Mouse (Mus musculus) large intestine, adult 2 months (tissue): ENCODE measurements around the gene Miga1. TPM values are rescaled to one million over a fixed set of nuclear protein-coding genes. Genes with fewer than 3 reads are reported as not detected.

Experiments used
- DNase-seq: peaks from one replicate; pipeline ENCODE4 v3.0.0-alpha.2; 2012; ENCODE audit warnings: low read depth, low spot score
- WGBS: fragments of 180-500 bp; shearing (Covaris S2); methylation state at CpG from one replicate; pipeline ENCODE4 v1.1.7; 2018; 5-methylcytosine and 5-hydroxymethylcytosine counted together
- polyA plus RNA-seq: library from polyadenylated mRNA; depleted of rRNA; stranded (reverse); fragments of >200 nt; gene quantifications from 2 replicates; pipeline ENCODE4 v1.2.3, GENCODE M21; 2012; rRNA removed

The Miga1 gene
- polyA plus RNA-seq = 4.3 and 6.0 TPM in 2 replicates

GRCm38 (mm10) chr3:152339862-152340557, at the start of gene Miga1:
TSS of gene Miga1 (minus strand) at chr3:152340407.
- 1% methylated on average over 54 of the region's 54 CpGs for WGBS
- no peak for DNase-seq

GRCm38 (mm10) chr3:152384106-152384505, 43.9 kb upstream of the Miga1 start:
- 79% methylated on average over 11 of the region's 11 CpGs for WGBS
- no peak for DNase-seq

- 73% methylated on average over 4 of the region's 4 CpGs for WGBS
- DNase-seq = no peak
Measured at GRCm38 (mm10) chr3:152376063-152376462, 35.9 kb upstream of the Miga1 start.

GRCm38 (mm10) chr3:152364181-152364580, 24.0 kb upstream of the Miga1 start:
- 88% methylated on average over 2 of the region's 2 CpGs for WGBS
- DNase-seq = no peak

GRCm38 (mm10) chr3:152359151-152359550, 18.9 kb upstream of the Miga1 start:
- WGBS = 86% methylated on average over 7 of the region's 7 CpGs

GRCm38 (mm10) chr3:152356751-152357150, 16.5 kb upstream of the Miga1 start:
- WGBS = 91% methylated on average over 9 of the region's 9 CpGs
- no peak for DNase-seq

More at GRCm38 (mm10) chr3:152359151-152359550, 18.9 kb upstream of the Miga1 start:
- no peak for DNase-seq

- WGBS = 22% methylated on average over 5 of the region's 5 CpGs
- no peak for DNase-seq
Measured at GRCm38 (mm10) chr3:152355361-152355760, 15.2 kb upstream of the Miga1 start.

- DNase-seq = no peak
- 62% methylated on average over 10 of the region's 10 CpGs for WGBS
Measured at GRCm38 (mm10) chr3:152353434-152354177, 13.4 kb upstream of the Miga1 start.

- 30% methylated on average over 4 of the region's 4 CpGs for WGBS
- DNase-seq = no peak
Measured at GRCm38 (mm10) chr3:152352289-152352688, 12.1 kb upstream of the Miga1 start.

GRCm38 (mm10) chr3:152350966-152351365, 10.8 kb upstream of the Miga1 start:
- DNase-seq = no peak
- WGBS = 40% methylated on average over 5 of the region's 5 CpGs

- no peak for DNase-seq
- 36% methylated on average over 3 of the region's 3 CpGs for WGBS
Measured at GRCm38 (mm10) chr3:152350431-152350830, 10.2 kb upstream of the Miga1 start.

GRCm38 (mm10) chr3:152348011-152348830, 8.0 kb upstream of the Miga1 start:
- no peak for DNase-seq

GRCm38 (mm10) chr3:152347227-152347626, 7.0 kb upstream of the Miga1 start:
- no peak for DNase-seq

More at GRCm38 (mm10) chr3:152348011-152348830, 8.0 kb upstream of the Miga1 start:
- whole genome bisulfite sequencing = 84% methylated on average over 10 of the region's 10 CpGs

GRCm38 (mm10) chr3:152346633-152347141, 6.5 kb upstream of the Miga1 start:
- WGBS = under 1% methylated on average over 54 of the region's 54 CpGs

More at GRCm38 (mm10) chr3:152347227-152347626, 7.0 kb upstream of the Miga1 start:
- WGBS = 25% methylated on average over 3 of the region's 3 CpGs

GRCm38 (mm10) chr3:152345732-152346632, 5.8 kb upstream of the Miga1 start, which contains the start of gene Usp33:
TSS of gene Usp33 (plus strand) at chr3:152346478.
- no peak for DNase-seq
- 7% methylated on average over 43 of the region's 44 CpGs for WGBS

More at GRCm38 (mm10) chr3:152346633-152347141, 6.5 kb upstream of the Miga1 start:
- DNase-seq = no peak

- no peak for DNase-seq
- WGBS = 89% methylated on average over 15 of the region's 15 CpGs
Measured at GRCm38 (mm10) chr3:152342961-152343517, 2.8 kb upstream of the Miga1 start.

- WGBS = 87% methylated on average over 8 of the region's 8 CpGs
- no peak for DNase-seq
Measured at GRCm38 (mm10) chr3:152336085-152336484, 4.1 kb downstream of the Miga1 start.

- 94% methylated on average over 10 of the region's 10 CpGs for WGBS
- DNase-seq = no peak
Measured at GRCm38 (mm10) chr3:152333641-152334040, 6.6 kb downstream of the Miga1 start.
